Mouse (Mus musculus) common myeloid progenitor, adult 5-6 weeks (primary cell): ENCODE results near the gene Tmprss9. TPM values are rescaled to one million over a fixed set of nuclear protein-coding genes. Genes with fewer than 3 reads are reported as not detected.

Experiments used
- ATAC-seq: replicated peaks from 2 replicates; pipeline ENCODE4 v1.8.0; 2016; ENCODE audit warnings: low read depth, mild to moderate bottlenecking, moderate TSS enrichment, inconsistent platforms; ENCODE audit not compliant: poor library complexity, severe bottlenecking
- total RNA-seq: library from RNA; stranded (forward); fragments of 200-1000, 187-1606 nt; gene quantifications from 2 replicates; pipeline ENCODE4 v1.2.3, GENCODE M21; 2017

The Tmprss9 gene
- total RNA-seq, 1 experiment from 2014 or later: not detected

- no peak for ATAC-seq
Observed at GRCm38 (mm10) chr10:80909375-80910162, 37.9 kb downstream of the Tmprss9 start.

GRCm38 (mm10) chr10:80911354-80911753, 39.7 kb downstream of the Tmprss9 start:
- ATAC-seq: no peak

GRCm38 (mm10) chr10:80911891-80912290, 40.2 kb downstream of the Tmprss9 start:
- no peak for ATAC-seq

GRCm38 (mm10) chr10:80913364-80914011, 41.8 kb downstream of the Tmprss9 start:
- ATAC-seq: no peak

- ATAC-seq: no peak
Observed at GRCm38 (mm10) chr10:80914253-80914656, 42.6 kb downstream of the Tmprss9 start.

- no peak for ATAC-seq
Observed at GRCm38 (mm10) chr10:80915260-80915659, 43.6 kb downstream of the Tmprss9 start.

- no peak for ATAC-seq
Observed at GRCm38 (mm10) chr10:80915736-80916135, 44.1 kb downstream of the Tmprss9 start.

GRCm38 (mm10) chr10:80917336-80917778, 45.7 kb downstream of the Tmprss9 start:
- 0 out of 2 replicates have a peak, but pooled peaks have one; percentile 4 for ATAC-seq

GRCm38 (mm10) chr10:80917779-80918434, 46.3 kb downstream of the Tmprss9 start, which contains the start of gene Lmnb2:
Gene Lmnb2, minus strand, starts transcription at chr10:80918245.
- peak; percentile 30 for ATAC-seq

GRCm38 (mm10) chr10:80921923-80922322, 50.3 kb downstream of the Tmprss9 start:
- ATAC-seq: peak; percentile 68

- no peak for ATAC-seq
Observed at GRCm38 (mm10) chr10:80925472-80925871, 53.8 kb downstream of the Tmprss9 start.

GRCm38 (mm10) chr10:80928586-80929298, 57.1 kb downstream of the Tmprss9 start:
- peak; percentile 55 for ATAC-seq

- ATAC-seq: peak; percentile 80
Observed at GRCm38 (mm10) chr10:80929299-80930226, 57.9 kb downstream of the Tmprss9 start, which contains the start of gene Gadd45b. Gene Gadd45b, plus strand, starts transcription at chr10:80930073.

- peak; percentile 10 for ATAC-seq
Observed at GRCm38 (mm10) chr10:80930361-80931152, 58.9 kb downstream of the Tmprss9 start.

- no peak for ATAC-seq
Observed at GRCm38 (mm10) chr10:80931153-80931671, 59.6 kb downstream of the Tmprss9 start.

GRCm38 (mm10) chr10:80931695-80932094, 60.0 kb downstream of the Tmprss9 start:
- ATAC-seq: no peak

- ATAC-seq: no peak
Observed at GRCm38 (mm10) chr10:80932206-80932605, 60.6 kb downstream of the Tmprss9 start.
